Mouse (Mus musculus) urinary bladder, adult 2 months (tissue): ENCODE results near the gene Dpy30. TPM values are rescaled to one million over a fixed set of nuclear protein-coding genes. Genes with fewer than 3 reads are reported as not detected.

ENCODE experiments used
- DNase-seq: peaks from one replicate; pipeline ENCODE4 v3.0.0; 2022; ENCODE audit warnings: low spot score
- polyA plus RNA-seq: library from polyadenylated mRNA; depleted of rRNA; stranded (reverse); fragments of >200 nt; gene quantifications from 2 replicates; pipeline ENCODE4 v1.2.3, GENCODE M21; 2012

The Dpy30 gene
- polyA plus RNA-seq, 1 experiment, result 103 TPM

DNA sequence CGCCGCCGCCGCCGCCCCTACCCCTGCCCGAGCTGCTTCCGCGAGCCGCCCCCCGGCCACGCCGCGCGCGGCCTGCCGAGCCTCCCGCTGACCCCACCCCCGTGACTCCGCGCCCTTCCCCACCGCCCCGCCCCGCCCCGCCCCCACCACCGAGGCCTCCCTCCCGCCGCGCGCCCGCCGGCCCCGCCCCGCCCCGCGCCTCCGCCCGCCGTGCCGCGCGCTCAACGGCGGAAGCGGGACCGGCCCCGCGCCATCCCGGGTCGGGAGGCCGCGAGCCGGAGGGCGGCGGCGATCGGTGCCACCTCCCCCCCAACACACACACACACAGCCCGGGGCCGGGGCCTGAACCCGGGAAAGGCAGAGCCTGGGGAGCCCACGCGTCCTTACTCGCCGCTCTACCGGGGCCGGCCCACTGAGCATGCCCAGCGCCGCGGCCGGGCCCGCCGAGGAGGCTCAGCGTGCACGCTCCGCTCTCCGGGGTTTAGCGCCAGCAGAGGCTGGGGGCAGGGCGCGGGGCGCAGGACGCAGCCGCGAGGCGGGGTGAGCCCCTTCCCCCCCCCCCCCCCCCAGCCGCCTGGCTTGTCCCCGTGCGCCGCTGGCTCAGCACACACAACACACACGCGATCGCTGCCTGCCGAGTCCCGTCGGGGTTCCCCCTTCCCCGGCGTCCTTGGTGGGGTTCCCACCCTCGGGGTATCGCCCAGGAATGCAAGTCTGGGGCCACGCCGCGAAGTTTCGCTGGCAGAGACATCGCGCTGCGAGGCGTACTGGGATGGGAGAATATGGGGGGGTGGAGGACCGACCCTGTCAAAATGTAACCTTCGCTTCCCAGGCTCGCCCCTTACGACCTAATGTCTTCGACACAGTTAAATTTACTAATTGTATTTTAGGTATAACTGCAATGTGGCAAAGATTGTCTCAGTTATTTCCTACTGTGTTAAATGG is 28.4 kb downstream of the Dpy30 start, which contains the start of gene Memo1:
Gene Memo1, minus strand, starts transcription at position 496 of the 945 bp plus-strand sequence.
- peak; percentile 88 for DNase-seq

GRCm38 (mm10) chr17:74294426-74295025 is 29.2 kb downstream of the Dpy30 start:
- DNase-seq, result peak; percentile 84

DNA sequence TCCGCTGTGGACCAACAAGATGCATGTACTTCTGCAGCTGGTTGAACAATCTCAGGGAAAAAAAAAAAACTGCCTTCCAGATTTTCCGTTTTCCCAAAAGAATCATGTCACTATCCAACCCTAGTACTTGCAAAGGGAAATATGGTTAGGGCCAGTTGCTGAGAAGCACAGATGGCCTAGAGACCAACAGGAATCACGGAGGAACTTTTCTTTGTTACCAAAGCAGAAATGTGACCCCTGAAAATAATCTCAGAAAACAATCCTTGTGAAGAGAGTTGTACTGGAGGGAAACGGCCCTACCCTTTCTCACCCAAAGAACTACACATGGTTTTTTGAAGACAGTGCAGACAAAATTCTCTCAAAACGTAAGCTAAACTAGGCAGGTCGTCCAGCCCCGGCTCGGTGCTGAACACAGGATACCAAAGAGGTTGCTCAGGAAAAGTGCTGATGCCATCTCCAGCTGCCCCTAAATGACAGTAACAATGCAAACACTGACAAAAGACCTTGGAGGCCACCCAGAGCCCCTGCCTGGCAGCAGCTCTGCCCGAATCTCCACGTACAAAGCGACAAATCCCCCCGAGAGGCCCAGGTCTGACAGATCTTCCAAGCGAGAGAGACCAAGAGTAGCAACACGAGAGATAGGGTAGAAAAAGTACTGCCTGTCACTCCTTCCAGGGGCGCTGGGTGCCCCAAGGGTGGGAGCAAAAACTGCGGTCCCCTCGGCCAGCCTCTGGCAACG is 29.9 kb downstream of the Dpy30 start:
- DNase-seq, result no peak

- no peak for DNase-seq
Measured at GRCm38 (mm10) chr17:74291640-74292361, 31.9 kb downstream of the Dpy30 start.

GRCm38 (mm10) chr17:74290869-74291268 is 32.9 kb downstream of the Dpy30 start:
- DNase-seq, result no peak

DNA sequence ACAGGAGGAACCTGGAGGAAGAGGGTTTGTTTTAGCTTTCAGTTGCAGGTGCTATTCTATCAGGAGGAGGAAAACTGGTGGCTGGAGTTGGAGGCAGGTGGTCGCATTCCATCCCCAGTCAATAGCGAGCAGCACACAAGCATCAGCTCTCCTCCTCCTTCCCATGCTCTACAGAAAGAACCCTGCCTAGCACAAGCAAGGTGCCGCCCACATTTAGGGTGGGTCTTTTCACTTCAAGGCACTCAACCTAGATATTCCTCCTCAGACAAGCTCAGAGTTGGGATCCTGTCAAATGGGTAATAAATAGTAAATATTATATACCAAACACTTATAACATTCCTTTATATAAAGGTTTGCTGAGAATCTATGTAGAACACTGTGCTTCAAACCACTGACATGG is 33.5 kb downstream of the Dpy30 start:
- no peak for DNase-seq

DNA sequence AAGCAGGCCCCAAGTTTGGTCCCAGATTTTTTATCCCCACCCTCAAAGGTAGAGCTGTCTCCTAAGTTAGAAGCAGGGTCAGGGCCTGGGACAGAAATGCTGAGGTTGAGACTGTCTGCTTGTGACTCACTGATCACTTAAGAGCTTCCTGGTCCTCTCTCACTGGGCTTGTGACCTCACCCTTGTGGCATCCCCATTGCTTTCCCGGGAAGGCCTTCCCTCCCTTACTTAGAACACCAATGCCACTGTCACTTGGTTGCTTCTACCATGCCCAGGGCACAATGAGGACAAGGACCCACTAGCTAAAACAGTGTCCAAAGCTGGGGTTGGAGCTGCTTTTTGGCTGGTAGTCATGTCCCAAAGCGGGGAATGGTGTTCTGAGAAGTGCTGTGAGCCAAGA is 35.1 kb downstream of the Dpy30 start:
- no peak for DNase-seq

DNA sequence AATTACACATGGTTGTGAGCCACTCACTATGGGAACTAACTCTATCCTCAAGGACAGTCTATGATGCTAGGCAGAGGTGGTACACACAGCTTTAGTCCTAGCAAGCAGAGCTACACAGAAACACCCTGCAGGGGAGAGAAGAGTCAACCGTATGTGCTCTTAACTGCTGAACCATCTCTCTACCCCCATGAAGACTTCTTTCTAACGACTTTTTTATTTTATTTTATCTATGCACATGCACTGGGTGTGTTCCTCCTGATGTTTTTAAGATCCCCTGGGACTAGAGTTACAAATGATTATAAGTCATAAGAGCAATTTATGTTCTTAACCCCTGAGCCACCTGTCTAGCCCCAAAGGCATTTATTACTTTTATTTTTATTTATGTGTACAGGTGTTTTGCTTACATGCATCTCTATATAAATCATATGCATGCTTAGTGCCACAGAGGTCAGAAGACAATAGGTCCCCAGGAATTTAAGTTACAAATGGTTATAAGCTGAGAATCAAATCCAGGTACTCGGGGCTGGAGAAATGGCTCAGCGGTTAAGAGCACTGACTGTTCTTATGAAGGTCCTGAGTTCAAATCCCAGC is 37.5 kb downstream of the Dpy30 start:
- no peak for DNase-seq

- no peak for DNase-seq
Measured at GRCm38 (mm10) chr17:74285730-74286129, 38.0 kb downstream of the Dpy30 start.

- DNase-seq, result no peak
Measured at GRCm38 (mm10) chr17:74284397-74285115, 39.2 kb downstream of the Dpy30 start.

- DNase-seq, result no peak
Measured at GRCm38 (mm10) chr17:74282024-74282423, 41.7 kb downstream of the Dpy30 start.

DNA sequence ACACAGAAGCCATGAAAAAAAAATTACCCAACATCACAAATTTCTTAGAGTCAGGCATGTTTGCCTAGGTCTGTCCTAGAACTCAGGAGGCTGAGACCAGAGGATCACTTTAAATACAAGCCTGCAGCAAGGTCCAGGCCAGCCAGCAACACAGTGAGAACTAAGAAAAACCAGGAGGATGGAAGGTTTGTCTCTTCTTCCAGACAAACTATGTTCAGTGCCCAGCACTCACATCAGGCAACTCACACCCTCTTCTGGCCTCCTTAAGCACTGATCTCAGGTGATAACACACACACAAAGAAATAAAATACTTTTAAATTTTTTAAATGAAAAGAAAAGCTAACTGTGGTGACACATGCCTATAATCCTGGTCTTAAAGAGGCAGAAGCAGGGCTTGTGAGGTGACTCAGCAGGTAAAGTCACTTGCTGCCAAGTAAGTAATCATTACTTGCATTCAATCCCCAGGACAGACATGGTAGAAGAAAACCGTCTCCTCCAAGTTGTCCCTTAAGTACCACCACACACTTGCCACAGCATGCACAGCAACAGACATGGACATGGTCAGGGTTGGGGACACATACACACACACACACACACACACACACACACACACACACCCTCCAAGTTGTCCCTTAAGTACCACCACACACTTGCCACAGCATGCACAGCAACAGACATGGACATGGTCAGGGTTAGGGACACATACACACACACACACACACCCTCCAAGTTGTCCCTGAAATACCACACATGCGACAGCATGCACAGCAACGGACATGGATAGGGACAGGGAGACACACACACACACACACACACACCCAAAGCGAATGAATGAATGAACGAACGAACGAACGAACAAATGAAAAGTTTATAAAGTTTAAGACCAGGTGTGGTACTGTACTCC is 44.5 kb downstream of the Dpy30 start:
- DNase-seq, result no peak

- DNase-seq, result no peak
Measured at GRCm38 (mm10) chr17:74274471-74274870, 49.3 kb downstream of the Dpy30 start.

DNA sequence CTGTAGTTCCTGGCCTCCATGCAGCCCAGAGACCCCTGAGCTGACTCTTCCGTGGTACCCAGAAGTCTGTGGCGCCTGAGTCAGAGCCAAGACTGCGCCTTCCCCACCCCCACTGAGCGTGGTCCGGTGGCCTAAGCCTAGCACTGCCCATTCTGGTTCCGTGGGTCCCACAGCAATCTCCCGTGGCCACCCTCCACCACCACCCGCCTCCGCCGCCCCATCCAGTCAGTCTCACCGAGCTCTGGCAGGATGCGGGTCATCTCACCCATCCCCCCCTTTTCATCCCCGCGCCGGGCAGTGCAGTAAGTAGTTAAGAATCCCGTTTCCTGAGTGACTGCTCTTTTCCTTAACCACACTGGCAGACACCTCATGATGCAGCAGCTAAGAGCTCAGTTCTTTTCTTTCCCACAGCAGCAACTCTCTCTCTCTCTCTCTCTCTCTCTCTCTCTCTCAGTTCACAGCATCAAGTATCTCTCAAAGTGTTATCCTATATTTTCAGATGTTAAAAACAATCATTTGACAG is 51.0 kb downstream of the Dpy30 start:
- no peak for DNase-seq

DNA sequence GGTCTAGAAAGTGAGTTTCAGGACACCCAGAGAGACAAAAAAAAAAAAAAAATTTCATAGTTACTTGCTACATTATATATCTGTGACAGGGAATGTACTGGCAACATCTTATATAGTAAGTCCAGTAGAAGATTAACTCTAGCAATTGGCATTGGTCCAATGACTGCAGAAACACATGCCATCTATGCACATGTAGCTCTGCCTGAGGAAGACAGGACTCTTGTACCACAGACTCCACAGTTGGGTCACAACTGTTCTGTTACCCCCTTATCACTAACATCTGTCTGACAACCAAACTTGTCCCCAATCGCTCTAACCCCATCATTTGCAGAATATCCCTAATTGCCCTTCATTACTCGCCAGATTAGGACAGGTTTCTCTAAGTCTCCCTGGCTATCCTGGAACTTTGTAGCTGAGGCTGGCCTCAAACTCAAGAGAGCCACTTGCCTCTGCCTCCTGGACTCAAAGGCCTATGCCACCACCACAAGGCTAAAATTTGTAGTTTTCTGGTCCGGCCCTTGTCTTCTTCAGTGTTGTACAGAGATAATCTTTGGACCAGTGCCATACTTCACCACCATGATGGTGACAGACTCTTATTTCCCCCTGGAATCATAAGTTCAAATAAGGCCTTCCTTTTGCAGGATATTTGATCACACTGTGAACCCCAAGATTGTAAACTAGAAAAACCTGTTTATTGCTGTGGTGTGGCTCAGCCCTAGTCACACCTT is 52.0 kb downstream of the Dpy30 start:
- no peak for DNase-seq

GRCm38 (mm10) chr17:74270205-74270604 is 53.5 kb downstream of the Dpy30 start:
- no peak for DNase-seq

DNA sequence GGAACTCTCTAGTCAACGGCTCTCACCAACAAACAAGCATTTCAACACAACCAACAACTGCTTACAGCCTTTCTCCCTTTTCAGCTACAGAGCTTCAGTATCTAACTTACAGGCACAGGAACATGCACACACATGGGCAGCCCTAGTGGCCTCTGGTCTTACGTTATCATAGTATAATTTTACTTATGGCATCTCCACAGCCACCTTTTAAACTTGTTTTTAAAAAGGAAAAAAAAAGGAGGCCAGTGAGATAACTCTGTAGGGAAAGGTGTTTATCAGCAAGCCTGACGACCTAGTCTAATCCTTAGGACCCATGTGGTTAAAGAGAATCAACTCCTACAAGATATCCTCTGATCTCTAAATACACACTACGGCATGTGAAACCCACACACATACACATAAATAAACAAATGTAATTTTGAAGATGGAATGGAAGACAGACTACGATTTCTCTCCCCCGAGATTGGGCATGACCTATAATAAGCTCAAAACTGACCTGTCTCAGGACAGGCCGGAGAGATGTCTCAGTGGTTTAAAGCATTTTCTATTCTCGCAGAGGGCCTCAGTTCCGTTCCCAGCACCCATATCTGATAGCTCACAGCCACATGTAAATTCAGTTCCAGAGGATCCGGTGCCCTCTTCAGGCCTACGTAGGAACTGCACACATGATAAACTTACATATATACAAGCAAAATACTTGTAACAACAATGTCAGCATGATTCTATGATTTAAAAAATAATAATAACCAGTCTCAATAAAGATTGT is 56.1 kb downstream of the Dpy30 start:
- DNase-seq, result no peak

GRCm38 (mm10) chr17:74265636-74266035 is 58.1 kb downstream of the Dpy30 start:
- DNase-seq, result no peak
